Mouse (Mus musculus): ENCODE data around the gene Mtmr2. TPM values are rescaled to one million over a fixed set of nuclear protein-coding genes. Genes with fewer than 3 reads are reported as not detected.

Gene Mtmr2
- polyA plus RNA-seq, 1 experiment from 2014 or later: 63.4 TPM

DNA sequence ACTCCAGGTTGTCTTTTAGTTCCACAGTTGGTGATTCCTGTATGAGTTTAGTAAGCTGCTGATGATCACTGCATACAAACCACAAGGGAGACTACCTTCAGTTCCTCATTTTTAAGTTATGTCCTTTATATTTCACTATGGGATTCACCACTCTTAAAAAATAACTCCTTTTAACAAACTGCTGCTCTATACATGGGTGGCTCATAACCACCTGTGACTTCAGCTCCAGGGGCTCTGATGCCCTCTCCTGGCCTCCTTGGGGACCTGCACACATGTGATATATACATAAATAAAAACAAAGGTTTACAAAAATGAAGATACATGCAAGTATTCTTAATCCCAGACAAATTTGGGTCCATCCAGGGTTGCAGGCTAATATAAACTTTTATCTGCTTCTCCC lies 61.7 kb downstream of the Mtmr2 start:
- no peak overlapping the region for H3K27ac ChIP-seq (replicated peaks)
- no peak for ATAC-seq (replicated peaks)
- H3K9ac ChIP-seq (replicated peaks): no peak overlapping the region
- H3K27me3 ChIP-seq: no peaks in the 10 kb centered on the region
- H3K36me3 ChIP-seq: peaks cover 70% of the 10 kb centered on the region
- H3K4me3 ChIP-seq: no peak overlapping the region
- H3K4me1 ChIP-seq: no peaks in the 10 kb centered on the region
- H3K4me2 ChIP-seq (replicated peaks): no peak overlapping the region
- no peaks in the 10 kb centered on the region for H3K9me3 ChIP-seq

DNA sequence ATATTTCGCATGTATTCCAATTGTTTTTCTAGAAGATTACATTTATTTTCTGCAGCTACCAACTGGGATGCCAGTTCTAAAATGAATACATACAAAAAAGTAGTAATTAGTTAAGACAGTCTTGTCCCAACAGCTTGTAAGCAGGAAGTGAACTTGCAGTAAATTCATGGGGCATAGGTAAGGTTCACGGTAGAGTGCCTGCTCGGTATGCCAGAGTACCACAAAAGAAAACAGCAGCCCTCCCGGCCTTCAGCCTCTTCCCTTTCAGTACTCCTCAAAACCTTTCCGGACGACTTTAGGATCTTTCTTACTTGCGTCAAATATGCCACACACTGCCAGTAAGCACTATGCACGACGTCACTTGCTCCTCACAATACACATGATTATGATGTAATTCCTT lies 70.2 kb downstream of the Mtmr2 start:
- Histone ChIP-seq H3K4me1 (no peaks in the 10 kb centered on the region), H3K9me3 (no peaks in the 10 kb centered on the region), H3K4me2 (replicated peaks) (no peak overlapping the region), H3K36me3 (peaks cover 56% of the 10 kb centered on the region), H3K4me3 (no peak overlapping the region), H3K27ac (replicated peaks) (no peak overlapping the region), H3K27me3 (no peaks in the 10 kb centered on the region), H3K9ac (replicated peaks) (no peak overlapping the region)
- WGBS: 81% methylated on average over 9 of the region's 9 CpGs
- no peak for ATAC-seq (replicated peaks)

DNA sequence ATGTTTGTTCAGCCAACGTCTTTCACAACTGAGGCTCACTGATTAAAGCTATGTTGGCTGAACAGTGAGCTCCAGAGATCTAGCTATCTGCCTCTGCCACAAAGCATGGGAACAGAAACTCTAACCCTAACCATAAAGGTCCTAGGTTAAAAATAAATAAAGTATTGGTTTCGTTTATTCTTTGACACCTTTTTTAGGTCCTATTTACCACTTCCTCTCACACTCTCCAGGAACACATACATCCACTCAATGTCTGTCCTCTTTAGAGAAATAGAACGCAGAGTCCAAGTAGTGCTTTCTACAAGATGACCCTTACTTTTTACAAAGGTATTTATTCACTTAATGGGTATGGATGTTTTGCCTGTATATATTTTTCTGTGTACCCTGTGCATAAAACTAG lies 72.6 kb downstream of the Mtmr2 start:
- H3K27me3 ChIP-seq: no peaks in the 10 kb centered on the region
- H3K9me3 ChIP-seq: no peaks in the 10 kb centered on the region
- 93% methylated on average over 3 of the region's 3 CpGs for WGBS
- no peak overlapping the region for H3K27ac ChIP-seq (replicated peaks)
- peaks cover 44% of the 10 kb centered on the region for H3K36me3 ChIP-seq
- no peak overlapping the region for H3K9ac ChIP-seq (replicated peaks)
- ATAC-seq (replicated peaks): no peak
- peaks cover 20% of the 10 kb centered on the region for H3K4me1 ChIP-seq
- H3K4me2 ChIP-seq (replicated peaks): no peak overlapping the region
- no peak overlapping the region for H3K4me3 ChIP-seq

DNA sequence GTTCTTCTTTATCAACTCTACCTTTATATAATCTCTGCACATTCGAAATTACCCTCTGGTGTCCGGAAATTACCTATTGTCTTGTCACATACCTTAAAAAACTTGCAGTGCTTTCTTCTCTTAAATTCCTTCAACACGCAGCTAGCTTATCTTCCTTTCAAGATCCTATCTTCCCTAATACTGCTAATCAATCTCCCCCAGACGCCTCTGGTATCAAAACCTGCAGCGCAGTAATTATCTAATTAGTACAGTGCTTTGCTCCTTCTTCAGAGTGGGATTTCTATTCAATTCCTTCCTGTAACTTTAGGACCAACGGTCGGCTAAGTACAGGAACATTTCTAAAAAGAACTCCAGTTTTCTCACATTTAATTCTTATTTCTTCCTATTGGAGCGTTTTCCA lies 77.7 kb downstream of the Mtmr2 start:
- no peaks in the 10 kb centered on the region for H3K27me3 ChIP-seq
- H3K27ac ChIP-seq (replicated peaks): peak overlapping the region; percentile 99
- peaks cover 34% of the 10 kb centered on the region for H3K4me1 ChIP-seq
- H3K9me3 ChIP-seq: no peaks in the 10 kb centered on the region
- no peak for ATAC-seq (replicated peaks)
- H3K9ac ChIP-seq (replicated peaks): peak overlapping the region; percentile 61
- H3K36me3 ChIP-seq: peaks cover 7% of the 10 kb centered on the region
- peak overlapping the region; percentile 61 for H3K4me3 ChIP-seq
- 4% methylated on average over 8 of the region's 8 CpGs for WGBS
- H3K4me2 ChIP-seq (replicated peaks): peak overlapping the region; percentile 52

GRCm38 (mm10) chr9:13826391-13826805 lies 78.2 kb downstream of the Mtmr2 start:
- H3K4me3 ChIP-seq: peak overlapping the region; percentile 61
- peak overlapping the region; percentile 99 for H3K27ac ChIP-seq (replicated peaks)
- WGBS: under 1% methylated on average over 31 of the region's 31 CpGs
- H3K9me3 ChIP-seq: no peaks in the 10 kb centered on the region
- H3K4me2 ChIP-seq (replicated peaks): peak overlapping the region; percentile 52
- peaks cover 37% of the 10 kb centered on the region for H3K4me1 ChIP-seq
- peak overlapping the region; percentile 61 for H3K9ac ChIP-seq (replicated peaks)
- H3K27me3 ChIP-seq: no peaks in the 10 kb centered on the region
- peak; percentile 12; the same call in 1 of the 2 replicates for ATAC-seq (replicated peaks)
- H3K36me3 ChIP-seq: peaks cover 9% of the 10 kb centered on the region

GRCm38 (mm10) chr9:13826832-13827405 lies 78.7 kb downstream of the Mtmr2 start, which contains the start of gene Cep57:
Gene Cep57 (minus strand): TSS chr9:13827107.
- WGBS: under 1% methylated on average over 44 of the region's 44 CpGs
- Histone ChIP-seq H3K4me3 (peak within 1 kb of the TSS; percentile 61), H3K27ac (replicated peaks) (peak within 1 kb of the TSS; percentile 99), H3K27me3 (no peaks in the 10 kb centered on the region), H3K4me2 (replicated peaks) (peak within 1 kb of the TSS; percentile 82), H3K9me3 (no peaks in the 10 kb centered on the region), H3K36me3 (peaks cover 14% of the 10 kb centered on the region), H3K9ac (replicated peaks) (peak within 1 kb of the TSS; percentile 98), H3K4me1 (peaks cover 37% of the 10 kb centered on the region)
- peak; percentile 91 for ATAC-seq (replicated peaks)

GRCm38 (mm10) chr9:13827406-13828086 lies 79.3 kb downstream of the Mtmr2 start, which contains the start of gene Fam76b:
Gene Fam76b (plus strand): TSS chr9:13827716.
- WGBS: under 1% methylated on average over 65 of the region's 67 CpGs
- Histone ChIP-seq H3K4me3 (peak within 1 kb of the TSS; percentile 61), H3K4me2 (replicated peaks) (peak within 1 kb of the TSS; percentile 82), H3K27me3 (no peaks in the 10 kb centered on the region), H3K4me1 (peaks cover 37% of the 10 kb centered on the region), H3K27ac (replicated peaks) (peak within 1 kb of the TSS; percentile 99), H3K9me3 (no peaks in the 10 kb centered on the region), H3K36me3 (peaks cover 20% of the 10 kb centered on the region), H3K9ac (replicated peaks) (peak within 1 kb of the TSS; percentile 98)
- peak; percentile 96 for ATAC-seq (replicated peaks)

GRCm38 (mm10) chr9:13828087-13828441 lies 79.9 kb downstream of the Mtmr2 start:
- H3K4me1 ChIP-seq: peaks cover 37% of the 10 kb centered on the region
- peak overlapping the region; percentile 82 for H3K4me2 ChIP-seq (replicated peaks)
- H3K27ac ChIP-seq (replicated peaks): peak overlapping the region; percentile 99
- ATAC-seq (replicated peaks): peak; percentile 33; the same call in 1 of the 2 replicates
- peak overlapping the region; percentile 98 for H3K9ac ChIP-seq (replicated peaks)
- H3K4me3 ChIP-seq: peak overlapping the region; percentile 61
- H3K27me3 ChIP-seq: no peaks in the 10 kb centered on the region
- no peaks in the 10 kb centered on the region for H3K9me3 ChIP-seq
- peaks cover 26% of the 10 kb centered on the region for H3K36me3 ChIP-seq
- WGBS: 0% methylated on average over 23 of the region's 23 CpGs

DNA sequence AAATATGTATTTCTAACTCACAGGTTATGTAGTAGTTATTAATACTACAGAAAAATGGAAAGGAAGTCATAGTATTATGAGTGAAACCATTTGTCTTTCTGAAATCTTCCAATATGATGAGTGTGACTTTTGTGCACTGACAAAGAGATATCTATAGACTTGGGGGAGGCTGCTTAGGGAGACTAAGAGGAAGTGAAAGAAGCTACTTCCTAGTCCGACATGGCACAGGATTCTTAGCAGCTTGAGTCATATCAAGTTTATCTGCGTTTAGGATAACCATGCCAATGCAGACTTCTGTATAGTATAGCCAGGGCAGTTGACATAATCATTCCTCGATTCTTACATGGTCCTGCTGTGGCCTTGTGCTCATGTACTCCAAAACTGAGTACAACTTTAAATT lies 87.0 kb downstream of the Mtmr2 start:
- ATAC-seq (replicated peaks): no peak
- H3K4me3 ChIP-seq: no peak overlapping the region
- no peak overlapping the region for H3K9ac ChIP-seq (replicated peaks)
- no peaks in the 10 kb centered on the region for H3K9me3 ChIP-seq
- H3K4me2 ChIP-seq (replicated peaks): no peak overlapping the region
- 94% methylated on average over 3 of the region's 3 CpGs for WGBS
- H3K27ac ChIP-seq (replicated peaks): no peak overlapping the region
- H3K36me3 ChIP-seq: peaks cover 85% of the 10 kb centered on the region
- no peaks in the 10 kb centered on the region for H3K27me3 ChIP-seq
- peaks cover 4% of the 10 kb centered on the region; the same call in 1 of the 2 replicates for H3K4me1 ChIP-seq

GRCm38 (mm10) chr9:13836726-13837125 lies 88.5 kb downstream of the Mtmr2 start:
- H3K9ac ChIP-seq (replicated peaks): no peak overlapping the region
- no peak for ATAC-seq (replicated peaks)
- H3K27me3 ChIP-seq: no peaks in the 10 kb centered on the region
- H3K4me2 ChIP-seq (replicated peaks): no peak overlapping the region
- no peak overlapping the region for H3K4me3 ChIP-seq
- H3K9me3 ChIP-seq: no peaks in the 10 kb centered on the region
- no peak overlapping the region for H3K27ac ChIP-seq (replicated peaks)
- WGBS: 90% methylated on average over 2 of the region's 2 CpGs
- no peaks in the 10 kb centered on the region for H3K4me1 ChIP-seq
- H3K36me3 ChIP-seq: peaks cover 87% of the 10 kb centered on the region

- WGBS: 93% methylated on average over 3 of the region's 3 CpGs
- Histone ChIP-seq H3K36me3 (peaks cover 21% of the 10 kb centered on the region), H3K27ac (replicated peaks) (no peak overlapping the region), H3K9ac (replicated peaks) (no peak overlapping the region), H3K27me3 (no peaks in the 10 kb centered on the region), H3K4me3 (no peak overlapping the region), H3K4me1 (no peaks in the 10 kb centered on the region), H3K9me3 (no peaks in the 10 kb centered on the region), H3K4me2 (replicated peaks) (no peak overlapping the region)
- no peak for ATAC-seq (replicated peaks)
Observed at GRCm38 (mm10) chr9:13847591-13847990, 99.4 kb downstream of the Mtmr2 start.

- WGBS: 75% methylated on average over 10 of the region's 10 CpGs
- Histone ChIP-seq H3K9me3 (no peaks in the 10 kb centered on the region), H3K9ac (replicated peaks) (no peak overlapping the region), H3K4me3 (no peak overlapping the region), H3K36me3 (peaks cover 14% of the 10 kb centered on the region), H3K27ac (replicated peaks) (no peak overlapping the region), H3K4me2 (replicated peaks) (no peak overlapping the region), H3K27me3 (no peaks in the 10 kb centered on the region), H3K4me1 (no peaks in the 10 kb centered on the region)
- ATAC-seq (replicated peaks): peak; percentile 82
Observed at GRCm38 (mm10) chr9:13848481-13849480, 100.6 kb downstream of the Mtmr2 start.

Measured in forebrain, embryonic 15.5 days (tissue).